Mouse (Mus musculus) right cerebral cortex, postnatal 36 days (tissue): Measurements from ENCODE around the gene Gprasp1.
A peak's percentile ranks its signal among the peaks of the same experiment; 100 is the strongest.
"Not testable (repeated sequence)": the region's sequence is repeated elsewhere in the genome, so short reads cannot be mapped to it uniquely, and the experiment has no call there.

Experiments used
- DNase-seq, 2 experiments: peaks; one replicate each; pipeline ENCODE4 v3.0.0; 2022; ENCODE audit warnings: low spot score in 2 of 2, mixed read lengths in 1 of 2

Gprasp1 gene

GRCm38 (mm10) chrX:135742304-135743055 lies at the start of gene Gprasp1, which contains the start of gene Armcx5:
Gene Gprasp1, plus strand, starts transcription at chrX:135742733.
Gene Armcx5, plus strand, starts transcription at chrX:135742733.
- DNase-seq, result peak; percentile 85 to 87

DNA sequence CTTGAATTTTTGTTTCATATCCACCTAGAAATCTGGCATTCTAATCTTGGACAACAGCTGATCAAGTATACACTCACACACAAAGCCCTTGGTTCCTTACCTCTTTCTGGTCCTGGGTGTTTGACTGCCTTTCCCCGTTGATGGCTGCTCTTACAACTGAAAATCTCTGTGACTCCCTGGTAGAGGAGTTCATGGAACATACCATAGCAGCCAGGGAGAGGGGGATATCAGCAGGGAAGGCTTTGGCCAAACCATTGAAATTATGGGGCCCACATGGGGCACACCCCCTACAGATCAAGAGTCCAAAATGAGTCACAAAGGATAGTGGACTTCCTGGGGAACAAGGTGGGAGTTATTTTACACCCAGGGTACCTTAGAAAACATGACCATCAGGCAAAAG lies 48.9 kb upstream of the Gprasp1 start, which contains the start of gene Tcp11x2:
Tcp11x2 (minus strand) TSS at position 158 of the 400 bp plus-strand sequence.
- no peak for DNase-seq

- DNase-seq, result no peak
These were observed 39.4 kb upstream of the Gprasp1 start for GRCm38 (mm10) chrX:135703111-135703510.

DNA sequence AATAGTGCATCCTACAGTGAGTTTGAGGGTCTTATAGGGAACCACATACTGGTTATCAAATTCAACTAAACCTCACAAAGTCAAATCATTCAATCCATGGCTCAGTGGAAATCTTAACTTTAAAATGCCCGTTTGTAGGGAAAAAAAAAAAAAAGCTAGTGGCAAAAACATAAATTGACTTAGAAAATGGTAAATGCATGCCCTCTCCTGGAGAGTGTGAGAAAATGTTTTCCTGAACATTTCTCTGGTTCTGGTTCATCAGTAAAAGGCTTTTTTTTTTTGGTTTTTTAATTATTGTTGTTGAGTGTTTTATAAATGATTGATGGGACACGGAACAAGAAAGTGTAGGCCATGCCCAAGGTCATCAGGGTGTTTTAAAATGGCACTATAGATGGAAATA lies 38.2 kb upstream of the Gprasp1 start:
- DNase-seq, result no peak

DNA sequence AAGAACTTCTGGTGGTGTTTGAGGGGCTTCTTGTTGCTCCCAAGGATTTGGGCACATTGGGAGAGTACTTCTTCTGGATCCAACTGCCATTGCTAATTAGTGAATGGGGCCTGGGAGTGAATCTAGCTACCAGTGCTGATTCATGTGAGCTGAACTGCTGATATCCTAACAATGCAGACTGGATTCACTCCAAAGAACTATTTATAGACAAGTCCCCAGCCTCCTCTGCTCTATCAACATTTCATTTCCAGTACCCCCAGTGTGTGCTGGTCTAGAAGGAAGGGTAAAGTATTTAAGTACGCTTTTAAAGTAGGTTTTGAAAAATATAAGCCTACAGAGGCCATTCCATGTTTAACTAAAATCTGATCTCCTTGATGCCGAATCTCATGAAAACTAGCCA lies 29.7 kb upstream of the Gprasp1 start:
- no peak for DNase-seq

- DNase-seq, result no peak
These were observed 17.4 kb upstream of the Gprasp1 start, which contains the start of gene Tmsb15a for GRCm38 (mm10) chrX:135725161-135725560. Gene Tmsb15a, minus strand, starts transcription at chrX:135725261.

DNA sequence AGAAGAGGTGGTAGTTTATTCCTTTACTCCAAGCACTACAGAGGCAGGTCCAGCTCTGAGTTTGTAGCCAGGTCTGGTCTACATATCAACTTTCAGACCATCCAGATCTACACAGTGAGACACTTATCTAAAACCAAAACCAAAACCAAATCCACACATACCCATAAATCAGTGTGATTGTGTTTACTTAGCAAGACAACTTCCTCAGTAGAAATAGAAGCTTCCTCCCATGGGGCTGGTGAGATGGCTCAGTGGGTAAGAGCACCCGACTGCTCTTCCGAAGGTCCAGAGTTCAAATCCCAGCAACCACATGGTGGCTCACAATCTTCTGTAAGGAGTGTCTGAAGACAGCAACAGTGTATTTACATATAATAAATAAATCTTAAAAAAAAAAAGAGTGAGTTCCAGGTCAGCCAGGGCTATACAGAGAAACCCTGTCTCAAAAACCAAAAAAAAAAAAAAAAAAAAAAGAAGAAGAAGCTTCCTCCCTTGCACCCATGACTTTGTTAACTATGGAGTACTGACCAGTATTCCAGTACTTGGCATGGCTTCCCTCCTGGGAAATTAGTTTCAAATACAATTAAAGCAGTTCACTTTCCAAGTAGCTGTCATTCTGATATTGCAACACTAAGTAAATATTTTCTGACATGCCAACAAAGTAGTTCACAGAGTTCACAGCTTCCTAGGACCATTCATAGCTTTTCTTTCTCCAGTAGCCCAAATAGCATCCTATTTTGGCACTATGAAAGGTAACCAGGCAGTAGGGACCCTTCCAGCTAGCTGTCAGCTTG lies 3.6 kb upstream of the Gprasp1 start:
- no peak for DNase-seq

DNA sequence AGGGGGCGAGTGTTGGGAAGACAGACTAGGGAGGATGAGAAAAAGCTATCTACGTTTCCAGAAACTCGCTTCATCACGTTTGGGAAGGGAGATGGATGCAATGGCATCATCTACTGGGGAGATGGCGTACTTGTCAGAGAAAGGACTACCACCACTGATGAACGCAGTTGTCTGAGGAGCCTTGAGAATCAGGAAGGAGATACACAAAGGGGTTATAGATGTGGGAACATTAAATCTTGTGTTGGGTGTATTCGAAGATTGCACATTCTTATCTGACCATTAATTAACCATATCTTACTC lies 473 bp downstream of the Gprasp1 start:
- no peak for DNase-seq

DNA sequence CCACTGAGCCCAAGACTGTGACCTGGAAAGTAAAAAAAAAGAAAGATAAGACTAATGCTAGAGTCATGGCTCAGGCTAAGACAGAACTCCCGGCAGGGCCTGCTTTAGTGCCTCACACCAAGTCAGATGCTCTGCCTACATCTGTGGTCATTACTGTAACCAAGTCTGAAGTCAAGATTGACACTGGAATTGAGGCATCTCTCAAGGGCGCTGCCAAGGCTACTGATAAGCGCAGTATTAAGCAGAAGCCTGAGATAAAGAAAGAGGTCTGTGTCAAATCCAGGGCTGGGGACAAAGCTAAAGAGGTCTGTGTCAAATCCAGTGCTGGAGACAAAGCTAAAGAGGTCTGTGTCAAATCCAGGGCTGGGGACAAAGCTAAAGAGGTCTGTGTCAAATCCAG lies 2.8 kb downstream of the Gprasp1 start:
- DNase-seq, result not testable (repeated sequence)

DNA sequence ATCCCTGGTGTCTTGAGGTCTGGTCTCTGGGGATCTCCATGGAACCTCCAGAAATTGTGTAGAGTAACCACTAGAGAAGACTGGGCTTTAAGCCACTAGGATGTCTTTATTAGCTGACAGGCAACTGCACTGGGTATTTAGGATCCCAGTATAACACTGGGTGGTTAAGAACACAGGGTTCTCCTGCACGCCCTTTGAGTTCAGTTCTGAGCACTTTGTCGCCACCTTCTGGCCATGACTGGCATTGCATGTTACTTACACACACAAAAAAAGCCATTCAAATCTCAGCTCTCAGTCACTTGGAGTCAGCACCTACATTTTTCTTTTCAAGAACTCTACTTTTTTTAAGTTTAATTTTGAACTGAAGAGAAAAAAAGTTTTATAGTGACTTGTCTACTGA lies 10.3 kb downstream of the Gprasp1 start:
- peak; percentile 25 to 58 for DNase-seq

- DNase-seq, result no peak
These were observed 19.2 kb downstream of the Gprasp1 start for GRCm38 (mm10) chrX:135761707-135762106.

DNA sequence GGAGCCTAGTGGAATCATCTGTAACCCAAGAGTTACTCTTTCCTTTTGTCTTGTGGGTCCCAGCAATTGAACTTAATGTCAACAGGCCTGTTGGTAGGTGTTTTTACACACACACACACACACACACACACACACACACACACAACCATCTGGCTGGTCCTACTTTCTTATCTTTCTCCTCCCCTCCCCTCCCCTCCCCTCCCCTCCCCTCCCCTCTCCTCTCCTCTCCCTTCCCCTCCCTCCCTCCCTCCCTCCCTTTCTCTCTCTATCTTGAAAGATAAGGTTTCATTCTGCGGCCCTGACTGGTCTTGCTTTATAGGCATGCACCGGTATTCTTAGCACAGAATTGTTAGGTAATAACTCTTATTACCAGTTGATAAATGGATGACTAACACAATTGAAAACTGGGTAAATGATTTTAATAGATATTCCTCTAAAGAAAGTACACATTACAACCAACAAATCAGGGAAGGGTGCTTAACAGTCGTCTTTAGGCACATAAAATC lies 25.6 kb downstream of the Gprasp1 start:
- no peak for DNase-seq

DNA sequence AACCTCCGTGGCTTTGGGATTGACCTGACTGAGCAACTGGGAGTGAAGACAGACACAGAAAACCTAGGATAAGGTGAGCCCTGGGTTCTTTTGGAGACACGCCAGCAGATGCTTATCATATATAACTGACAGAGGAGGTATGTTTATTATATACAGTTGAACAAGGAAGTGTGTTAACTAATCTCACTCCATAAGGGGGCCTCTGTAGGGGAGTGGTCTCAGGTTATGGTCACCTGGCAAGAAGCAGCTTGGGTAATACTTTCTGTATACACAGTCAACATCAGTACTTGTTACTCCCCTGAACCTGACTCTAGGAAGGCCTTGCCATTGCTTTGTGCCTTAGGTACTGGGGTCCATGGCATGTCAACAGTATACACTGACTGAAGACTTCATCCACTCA lies 26.0 kb downstream of the Gprasp1 start:
- DNase-seq, result no peak

- DNase-seq, result no peak
These were observed 49.0 kb downstream of the Gprasp1 start for GRCm38 (mm10) chrX:135791536-135791935.

- no peak for DNase-seq
These were observed 49.8 kb downstream of the Gprasp1 start for GRCm38 (mm10) chrX:135792326-135792725.

DNA sequence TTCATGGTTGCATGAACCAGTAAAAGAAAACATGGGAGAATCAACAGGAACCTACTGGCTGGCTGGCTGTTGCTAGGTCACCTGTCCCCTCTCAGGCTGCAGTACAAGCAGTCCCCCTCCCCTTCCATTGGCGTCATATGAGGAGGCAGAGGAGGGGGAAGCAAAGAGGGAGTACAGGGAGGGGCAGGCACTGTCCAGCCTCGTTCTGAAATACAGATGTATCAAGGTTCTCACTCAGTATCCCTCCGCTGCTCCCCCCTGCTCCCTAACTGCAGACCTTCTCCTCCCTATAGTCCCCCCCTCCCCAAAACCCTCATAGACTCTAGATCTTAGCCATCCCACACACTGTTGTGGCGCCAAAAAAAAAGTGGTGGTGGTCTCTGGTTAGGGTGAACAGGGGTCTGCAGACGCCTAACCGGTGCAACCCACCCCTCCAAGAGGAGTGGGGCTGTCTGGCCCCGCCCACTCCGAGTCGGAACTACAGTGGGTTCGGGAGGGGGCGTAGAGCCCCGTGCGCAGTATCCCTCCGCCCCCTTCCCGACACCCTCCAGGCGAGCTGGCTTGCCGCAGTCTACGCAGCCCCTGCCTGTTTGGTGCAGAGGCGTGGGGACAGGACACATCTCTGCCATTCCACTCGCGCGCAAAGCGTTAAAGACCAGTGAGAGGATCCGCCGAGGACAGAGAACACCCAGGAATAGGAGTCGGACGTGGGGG lies 53.2 kb downstream of the Gprasp1 start:
- DNase-seq, result peak; percentile 42 to 45

DNA sequence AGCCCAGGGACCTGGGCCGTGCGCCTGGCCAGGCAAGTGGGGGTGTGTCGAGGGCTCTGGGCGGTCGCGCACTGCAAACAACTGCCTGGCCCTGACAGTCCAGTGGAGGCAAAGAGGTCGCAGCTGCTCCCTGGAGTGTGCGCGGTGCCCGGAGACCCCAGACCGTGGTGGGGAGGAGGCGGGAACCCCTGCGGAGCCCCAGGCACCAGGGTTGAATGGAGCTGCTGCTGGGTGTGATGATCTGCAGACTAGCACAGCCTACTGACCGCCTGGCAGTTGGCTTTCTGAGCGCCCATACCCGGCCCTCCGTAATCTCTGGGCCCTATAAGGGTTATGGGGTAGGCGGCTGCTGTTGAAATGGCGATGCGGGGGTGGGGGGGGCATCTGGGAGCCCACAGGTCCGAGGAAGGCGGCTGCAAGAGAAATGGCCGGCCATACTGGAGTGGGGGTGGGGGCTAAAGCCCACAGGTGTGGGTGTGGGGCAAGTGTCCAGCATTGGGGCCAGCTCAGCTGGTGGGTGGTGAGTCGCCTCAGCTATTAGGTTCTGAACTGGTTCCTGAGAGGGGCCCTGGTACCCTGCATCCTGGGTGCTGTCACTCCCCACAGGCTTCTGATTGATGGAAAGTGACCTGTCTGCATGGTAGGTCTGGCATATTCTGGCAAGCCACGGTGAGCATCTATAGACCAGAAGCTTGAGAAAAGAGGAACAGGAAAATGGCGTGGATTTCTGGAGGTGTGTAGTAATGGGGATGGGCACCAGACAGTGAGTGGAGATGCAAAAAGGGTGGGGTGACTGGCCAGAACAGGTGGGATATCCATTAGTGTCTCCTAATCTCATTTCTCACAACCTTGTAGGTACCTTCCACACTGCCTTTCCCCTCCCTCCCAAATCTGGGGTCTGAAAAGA lies 54.0 kb downstream of the Gprasp1 start:
- DNase-seq, result not testable (repeated sequence)

DNA sequence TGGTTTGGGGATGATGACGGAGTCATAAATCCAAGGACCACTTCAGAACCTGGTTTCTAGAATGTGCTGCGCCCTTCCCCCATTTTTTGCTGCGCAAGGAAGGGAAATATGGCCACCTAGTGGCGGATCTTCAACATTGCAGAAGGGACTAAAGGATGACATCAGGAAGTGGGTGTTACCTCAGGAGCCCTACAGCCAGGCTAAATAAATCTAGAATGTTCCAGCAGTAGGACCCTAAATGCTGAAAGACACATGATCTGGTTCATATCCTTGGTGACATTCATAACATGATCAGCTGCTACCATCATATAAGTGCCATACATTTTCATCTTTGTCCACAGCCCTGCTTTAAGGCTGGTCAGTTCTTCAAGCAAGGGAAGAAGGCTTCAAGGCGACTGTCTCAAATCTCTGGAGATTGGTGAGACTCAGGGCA lies 54.7 kb downstream of the Gprasp1 start, which contains the start of gene Bhlhb9:
Bhlhb9 (plus strand) TSS at position 383 of the 433 bp plus-strand sequence.
- peak in 1 of 2 experiments; percentile 46 for DNase-seq

- no peak for DNase-seq
These were observed 61.6 kb downstream of the Gprasp1 start for GRCm38 (mm10) chrX:135804149-135804548.

DNA sequence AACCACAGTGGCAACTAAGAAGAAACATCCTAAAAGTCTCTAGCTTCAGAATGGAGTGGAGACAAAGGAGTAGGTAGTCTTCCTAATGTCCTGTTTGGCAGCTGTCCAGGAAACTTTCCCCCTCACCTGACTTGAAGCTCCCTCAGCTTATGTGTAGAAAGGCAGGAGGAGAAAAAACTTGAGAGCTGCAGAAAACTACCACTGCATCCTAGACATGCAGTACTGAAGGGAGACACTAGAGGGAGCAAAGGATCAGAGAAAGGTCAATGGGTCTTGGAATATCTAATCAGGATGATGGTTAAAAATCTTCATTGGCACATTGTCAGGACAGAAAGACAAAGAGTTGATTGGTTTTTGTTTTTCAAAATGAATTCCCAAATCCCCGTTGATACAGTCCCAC lies 63.2 kb downstream of the Gprasp1 start:
- DNase-seq, result no peak

DNA sequence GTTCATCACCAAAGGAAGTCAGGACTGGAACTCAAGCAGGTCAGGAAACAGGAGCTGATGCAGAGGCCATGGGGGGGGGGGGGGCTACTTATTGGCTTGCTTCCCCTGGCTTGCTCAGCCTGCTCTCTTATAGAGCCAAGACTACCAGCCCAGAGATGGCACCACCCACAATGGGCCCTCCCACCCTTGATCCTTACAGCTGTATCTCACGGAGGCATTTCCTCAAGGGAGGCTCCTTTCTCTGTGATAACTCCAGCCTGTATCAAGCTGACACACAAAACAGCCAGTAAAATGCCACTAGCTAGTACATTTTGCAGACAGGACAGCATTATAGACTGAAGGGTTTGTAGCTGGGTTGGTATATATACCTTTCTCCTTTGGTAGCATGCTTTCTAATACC lies 93.4 kb downstream of the Gprasp1 start:
- DNase-seq, result not testable (repeated sequence)
